Mouse (Mus musculus) liver, embryonic 16.5 days (tissue): Measurements from ENCODE around the gene Spag7. TPM values are rescaled to one million over a fixed set of nuclear protein-coding genes. Genes with fewer than 3 reads are reported as not detected.

Experiments used
- ATAC-seq: fragments of 200-750 bp; cut with Nextera tagmentation; 2 replicates; pipeline ENCODE4 v1.8.0; 2017; ENCODE audit warnings: low read depth, mild to moderate bottlenecking, moderate number of reproducible peaks, moderate library complexity
- H3K27ac ChIP-seq: fragments of 300-500 bp; sonication (generic); 2 replicates; pipeline ENCODE4 v1.5.1; 2014; ENCODE audit warnings: mild to moderate bottlenecking, low read length
- H3K27me3 ChIP-seq: fragments of 300-500 bp; sonication (generic); 2 replicates; pipeline ENCODE4 v1.6.1; 2014; ENCODE audit warnings: low read depth, low read length, mixed read lengths; ENCODE audit not compliant: control insufficient read depth, insufficient read depth
- H3K36me3 ChIP-seq: fragments of 300-500 bp; sonication (generic); 2 replicates; pipeline ENCODE4 v1.6.1; 2014; ENCODE audit warnings: mild to moderate bottlenecking; ENCODE audit not compliant: control insufficient read depth, insufficient read depth
- H3K4me1 ChIP-seq: fragments of 300-500 bp; sonication (generic); 2 replicates; pipeline ENCODE4 v1.6.1; 2014; ENCODE audit warnings: low read depth, low read length, mixed read lengths; ENCODE audit not compliant: control insufficient read depth
- H3K4me2 ChIP-seq: fragments of 300-500 bp; sonication (generic); 2 replicates; pipeline ENCODE4 v1.6.1; 2014; ENCODE audit warnings: low read depth, low read length, mixed read lengths
- H3K4me3 ChIP-seq: fragments of 300-500 bp; sonication (generic); 2 replicates; pipeline ENCODE4 v1.5.1; 2014; ENCODE audit warnings: low read depth, mild to moderate bottlenecking, low read length
- H3K9ac ChIP-seq: fragments of 300-500 bp; sonication (generic); 2 replicates; pipeline ENCODE4 v1.6.1; 2014; ENCODE audit warnings: low read depth, low read length
- H3K9me3 ChIP-seq: fragments of 300-500 bp; sonication (generic); replicated peaks from 2 replicates; pipeline ENCODE4 v1.6.1; 2016; ENCODE audit warnings: low read length; ENCODE audit not compliant: control insufficient read depth
- WGBS: fragments of 180-500 bp; shearing (Covaris S2); extraction: QIAGEN DNeasy Blood & Tissue Kit; methylation state at CpG from one replicate; pipeline ENCODE4 v1.1.7; 2014; ENCODE audit not compliant: insufficient replicate concordance; 5-methylcytosine and 5-hydroxymethylcytosine counted together
- polyA plus RNA-seq: library from polyadenylated mRNA; unstranded; fragments of >200 nt; fragmentation: Nextera tagmentation; extraction: Ambion mirVana; gene quantifications from 2 replicates; pipeline ENCODE4 v1.2.1, GENCODE M21; 2015

The Spag7 gene
- polyA plus RNA-seq, 1 experiment from 2014 or later, result 57.5 TPM

DNA sequence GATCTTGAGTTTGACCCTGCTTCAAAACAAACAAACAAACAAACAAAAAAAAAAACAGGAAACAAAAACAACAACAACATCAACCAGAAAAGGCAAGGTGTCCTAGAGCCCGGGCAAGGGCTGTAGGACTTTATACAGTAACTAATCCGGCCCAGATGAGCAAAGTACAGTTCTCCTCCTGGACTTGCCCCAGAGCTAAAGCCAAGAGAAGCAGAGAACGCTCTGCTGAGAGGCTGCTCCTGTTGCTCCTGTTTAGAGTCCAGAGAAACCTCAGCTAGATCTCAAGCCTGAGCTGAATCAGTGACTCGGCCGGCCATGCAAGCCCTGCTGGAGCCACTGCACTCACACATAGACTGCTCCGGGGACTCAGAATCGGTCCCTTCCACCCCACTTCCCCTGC lies 39.1 kb downstream of the Spag7 start:
- no peak overlapping the region for H3K4me2 ChIP-seq
- H3K9ac ChIP-seq, result no peak overlapping the region
- H3K27me3 ChIP-seq, result no peaks in the 10 kb centered on the region
- H3K9me3 ChIP-seq, result no peaks in the 10 kb centered on the region
- H3K4me1 ChIP-seq, result no peaks in the 10 kb centered on the region
- H3K4me3 ChIP-seq, result no peak overlapping the region
- no peaks in the 10 kb centered on the region for H3K36me3 ChIP-seq
- 25% methylated on average over 7 of the region's 7 CpGs for WGBS
- H3K27ac ChIP-seq, result no peak overlapping the region
- ATAC-seq, result no peak

DNA sequence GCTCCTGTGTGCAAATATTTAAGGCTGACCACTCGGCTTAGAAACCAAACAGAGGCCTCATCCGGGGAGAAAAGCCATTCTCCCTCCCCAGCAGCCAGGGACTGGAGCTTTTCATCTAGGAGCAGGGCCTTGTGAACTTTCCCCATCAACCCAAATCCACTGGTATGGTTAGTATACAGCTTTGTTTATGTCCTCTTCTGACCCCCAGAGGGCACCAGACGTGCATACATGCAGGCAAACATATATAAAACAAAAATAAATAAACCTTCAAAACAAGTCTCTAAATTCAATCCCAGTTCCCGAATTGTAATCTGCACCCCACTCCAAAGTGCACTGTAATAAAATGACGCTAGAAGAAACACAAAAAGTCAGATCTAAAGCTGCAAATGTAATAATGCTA lies 39.7 kb downstream of the Spag7 start:
- no peak overlapping the region for H3K4me2 ChIP-seq
- no peak for ATAC-seq
- H3K4me1 ChIP-seq, result no peaks in the 10 kb centered on the region
- no peaks in the 10 kb centered on the region for H3K27me3 ChIP-seq
- WGBS, result 32% methylated on average over 5 of the region's 5 CpGs
- no peak overlapping the region for H3K27ac ChIP-seq
- no peak overlapping the region for H3K4me3 ChIP-seq
- H3K9ac ChIP-seq, result no peak overlapping the region
- H3K36me3 ChIP-seq, result no peaks in the 10 kb centered on the region
- H3K9me3 ChIP-seq, result no peaks in the 10 kb centered on the region

DNA sequence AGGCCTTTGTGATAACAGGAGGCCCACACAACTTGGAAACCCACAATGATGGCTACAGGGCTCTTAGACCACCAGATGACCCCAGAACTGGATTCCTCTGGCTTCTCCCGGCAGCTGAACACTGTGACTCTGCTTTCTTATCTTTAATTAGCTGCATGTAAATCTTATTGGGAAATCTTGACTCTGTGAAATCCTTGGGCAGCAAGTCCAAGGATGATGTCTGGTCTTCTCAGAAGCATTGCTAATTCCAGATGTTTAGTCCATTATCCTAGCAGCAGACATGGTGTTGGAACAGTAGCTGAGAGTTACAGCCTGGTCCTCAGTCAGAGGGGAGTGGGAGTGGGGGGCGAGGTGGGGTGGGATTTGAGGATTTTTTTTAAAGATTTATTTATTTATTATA lies 40.8 kb downstream of the Spag7 start:
- Histone ChIP-seq H3K9ac (no peak overlapping the region), H3K4me3 (no peak overlapping the region), H3K4me1 (no peaks in the 10 kb centered on the region), H3K27me3 (no peaks in the 10 kb centered on the region), H3K36me3 (no peaks in the 10 kb centered on the region), H3K27ac (no peak overlapping the region), H3K9me3 (no peaks in the 10 kb centered on the region), H3K4me2 (no peak overlapping the region)
- no peak for ATAC-seq
- WGBS, result 44% methylated on average over 2 of the region's 2 CpGs

DNA sequence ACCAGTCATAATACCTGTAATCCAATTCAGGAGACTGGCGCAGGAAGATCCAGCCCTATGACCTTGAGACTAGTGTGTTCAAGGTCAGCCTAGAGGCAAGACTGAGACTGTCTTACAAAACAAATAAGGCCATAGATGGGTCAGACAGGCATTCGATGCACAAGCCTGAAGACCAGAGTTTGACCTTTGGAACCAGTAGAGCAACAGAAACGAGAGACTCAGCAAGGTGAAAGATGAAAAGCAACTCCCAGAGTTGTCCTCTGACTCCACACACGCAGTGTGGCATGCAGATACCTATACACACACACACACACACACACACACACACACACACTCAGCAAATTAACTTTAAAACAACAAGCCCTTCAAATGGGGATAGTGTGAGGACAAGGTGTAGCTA lies 42.3 kb downstream of the Spag7 start:
- Histone ChIP-seq H3K4me1 (no peaks in the 10 kb centered on the region), H3K9ac (no peak overlapping the region), H3K27me3 (no peaks in the 10 kb centered on the region), H3K9me3 (no peaks in the 10 kb centered on the region), H3K27ac (no peak overlapping the region), H3K36me3 (no peaks in the 10 kb centered on the region), H3K4me3 (no peak overlapping the region), H3K4me2 (no peak overlapping the region)
- 58% methylated on average over 4 of the region's 4 CpGs for WGBS
- peak; percentile 14; the same call in 1 of the 2 replicates for ATAC-seq

DNA sequence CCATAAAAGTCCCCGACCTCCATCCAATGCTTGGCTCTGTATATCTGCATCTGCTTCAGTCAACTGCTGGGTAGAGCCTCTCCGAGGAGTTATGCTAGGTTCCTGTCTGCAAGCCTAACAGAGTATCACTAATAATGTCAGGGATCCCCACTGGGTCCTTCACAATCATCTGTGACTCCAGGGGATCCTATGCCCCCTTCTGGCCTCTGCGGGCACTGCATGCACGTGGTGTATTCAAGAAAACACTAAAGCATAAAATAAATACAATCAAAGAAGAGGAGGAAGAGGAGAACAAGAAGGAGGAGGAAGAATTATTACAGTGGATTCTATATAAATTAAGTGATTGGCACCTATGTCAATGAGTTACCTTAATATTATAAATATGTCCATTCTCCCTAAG lies 43.7 kb downstream of the Spag7 start:
- 31% methylated on average over 4 of the region's 4 CpGs for WGBS
- Histone ChIP-seq H3K27me3 (no peaks in the 10 kb centered on the region), H3K4me3 (no peak overlapping the region), H3K4me2 (no peak overlapping the region), H3K9ac (no peak overlapping the region), H3K36me3 (no peaks in the 10 kb centered on the region), H3K4me1 (no peaks in the 10 kb centered on the region), H3K9me3 (no peaks in the 10 kb centered on the region), H3K27ac (no peak overlapping the region)
- no peak for ATAC-seq

DNA sequence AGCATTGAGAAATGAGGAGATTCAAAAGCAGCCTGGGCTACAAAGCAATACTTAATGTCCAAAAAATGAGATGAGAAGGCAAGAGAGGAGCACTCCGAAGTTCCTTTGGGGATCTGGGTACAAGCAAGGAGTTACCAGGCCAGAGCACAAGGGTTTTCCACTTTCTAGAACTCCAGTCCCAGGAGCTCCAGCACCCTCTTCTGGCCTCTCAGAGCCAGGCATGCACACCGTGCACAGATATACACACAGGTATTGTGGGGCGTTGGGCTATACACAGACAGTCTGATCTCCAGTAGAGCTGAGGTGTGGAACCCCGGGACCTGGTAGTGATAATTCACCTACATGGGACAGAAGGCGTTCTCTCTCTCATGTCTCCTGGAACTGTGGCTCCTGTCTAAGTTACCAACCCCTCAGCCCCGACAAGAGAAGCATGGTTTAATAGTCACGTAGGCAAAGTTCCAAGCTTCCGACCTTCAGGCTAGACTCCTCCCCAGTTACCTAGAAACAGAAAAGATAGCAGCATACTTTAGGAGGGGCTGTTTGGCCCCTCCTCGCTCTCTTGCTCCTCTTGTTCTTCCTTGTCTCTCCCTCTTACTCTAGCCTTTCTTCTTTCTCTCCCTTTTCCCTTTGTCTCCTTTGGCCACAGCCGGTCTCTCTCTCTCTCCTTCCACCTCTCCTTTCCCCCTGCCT lies 46.0 kb downstream of the Spag7 start:
- H3K27ac ChIP-seq, result no peak overlapping the region
- 68% methylated on average over 10 of the region's 10 CpGs for WGBS
- H3K27me3 ChIP-seq, result no peaks in the 10 kb centered on the region
- no peak for ATAC-seq
- H3K36me3 ChIP-seq, result no peaks in the 10 kb centered on the region
- no peak overlapping the region for H3K4me3 ChIP-seq
- no peaks in the 10 kb centered on the region for H3K9me3 ChIP-seq
- no peak overlapping the region for H3K4me2 ChIP-seq
- H3K9ac ChIP-seq, result no peak overlapping the region
- no peaks in the 10 kb centered on the region for H3K4me1 ChIP-seq

DNA sequence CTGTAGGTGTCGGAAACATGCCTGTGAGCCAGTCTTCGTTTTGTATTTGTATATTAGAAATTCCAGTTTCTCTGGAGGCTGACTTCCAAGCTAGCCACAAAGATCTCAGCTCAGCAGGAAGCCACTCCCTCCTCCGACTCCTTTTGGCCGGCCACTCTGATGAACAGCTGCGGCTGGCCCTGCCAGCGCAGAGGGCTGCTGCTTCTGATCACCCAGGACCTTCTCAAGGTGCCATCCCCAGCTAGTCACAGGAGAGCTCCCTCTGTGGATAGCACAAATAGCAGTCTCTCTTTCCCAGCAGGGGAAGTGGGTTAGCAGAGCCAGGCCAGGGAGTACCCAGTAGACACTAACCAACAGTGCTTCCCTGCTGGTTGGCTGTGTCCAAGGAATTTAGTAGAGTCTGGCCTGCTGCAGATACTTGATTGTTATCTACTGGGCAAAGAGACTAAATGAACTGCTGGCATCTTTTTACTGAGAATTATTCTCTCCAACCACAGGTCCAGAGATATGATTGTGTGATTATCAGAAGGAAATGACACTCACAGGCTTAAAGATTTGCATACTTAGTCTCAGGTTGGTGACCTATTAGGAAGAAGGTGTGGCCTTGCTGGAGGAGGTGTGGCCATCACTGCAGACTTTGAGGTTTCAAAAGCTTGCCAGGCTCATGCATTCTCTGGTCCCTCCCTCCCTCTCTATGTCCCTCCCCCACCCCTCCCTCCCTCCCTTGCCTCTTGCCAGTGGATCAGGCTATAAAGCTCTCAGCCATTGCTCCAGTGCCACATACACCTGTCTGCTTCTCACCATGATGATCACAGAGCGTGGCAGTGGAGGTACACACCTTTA lies 47.0 kb downstream of the Spag7 start:
- H3K9ac ChIP-seq, result no peak overlapping the region
- H3K27ac ChIP-seq, result no peak overlapping the region
- H3K9me3 ChIP-seq, result no peaks in the 10 kb centered on the region
- WGBS, result 51% methylated on average over 7 of the region's 7 CpGs
- no peak overlapping the region for H3K4me3 ChIP-seq
- peak; percentile 70 for ATAC-seq
- H3K36me3 ChIP-seq, result no peaks in the 10 kb centered on the region
- H3K4me2 ChIP-seq, result no peak overlapping the region
- no peaks in the 10 kb centered on the region for H3K27me3 ChIP-seq
- H3K4me1 ChIP-seq, result no peaks in the 10 kb centered on the region

DNA sequence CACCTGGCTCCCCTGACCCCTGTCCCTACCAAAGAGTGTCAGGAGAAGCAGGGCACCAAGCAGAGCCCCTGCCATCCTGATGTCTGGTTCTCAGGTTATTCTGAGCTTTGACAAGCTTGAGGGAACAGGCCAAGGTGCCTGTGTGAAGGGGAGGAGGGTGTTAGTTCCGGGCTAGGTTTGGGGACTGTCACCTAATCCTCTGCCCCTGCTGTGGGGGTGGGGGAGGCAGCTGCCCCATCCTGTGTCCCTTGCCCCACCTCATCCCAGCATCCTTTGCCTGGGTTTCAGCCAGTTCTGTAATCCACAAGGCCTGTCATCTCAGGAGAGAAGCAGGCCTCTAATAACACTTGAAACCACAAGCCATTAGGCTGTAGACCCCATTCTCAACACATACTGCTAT lies 50.1 kb downstream of the Spag7 start, which contains the start of gene Chrne:
Gene Chrne, minus strand, starts transcription at position 116 of the 400 bp plus-strand sequence.
- H3K9ac ChIP-seq, result no peak within 1 kb of the TSS
- no peak for ATAC-seq
- H3K27me3 ChIP-seq, result no peaks in the 10 kb centered on the region; the same call in 1 of the 2 replicates
- no peak within 1 kb of the TSS for H3K4me2 ChIP-seq
- no peaks in the 10 kb centered on the region for H3K9me3 ChIP-seq
- H3K36me3 ChIP-seq, result no peaks in the 10 kb centered on the region
- no peak within 1 kb of the TSS for H3K27ac ChIP-seq
- H3K4me1 ChIP-seq, result peaks cover 10% of the 10 kb centered on the region
- WGBS, result 36% methylated on average over 1 of the region's 1 CpGs
- no peak within 1 kb of the TSS for H3K4me3 ChIP-seq
